Mouse (Mus musculus): ENCODE data around the gene Wwox. TPM values are rescaled to one million over a fixed set of nuclear protein-coding genes. Genes with fewer than 3 reads are reported as not detected.

Gene Wwox
- polyA plus RNA-seq, 1 experiment from 2014 or later: 11.6 TPM

DNA sequence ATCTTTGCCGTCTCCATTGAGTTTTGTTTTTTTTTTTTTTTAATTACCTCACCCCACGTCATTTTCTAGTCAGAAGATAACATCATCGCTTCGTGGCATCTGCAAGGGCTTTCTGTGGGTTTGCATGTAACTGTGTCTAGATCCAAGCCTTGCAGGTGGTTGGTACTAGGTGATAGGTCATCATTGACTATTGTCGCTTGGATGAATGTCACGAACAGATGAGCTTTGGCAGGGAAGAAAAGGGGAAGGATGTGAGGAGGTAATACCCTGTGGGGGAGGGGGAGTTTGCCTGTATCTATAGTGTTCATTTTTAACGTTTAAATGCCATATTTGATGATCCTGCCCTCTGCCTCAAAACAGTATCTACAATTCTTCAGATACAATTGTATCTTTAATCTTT is 223.6 kb downstream of the Wwox start:
- Histone ChIP-seq H3K9me3 (ENCODE audit: low read length) (no peaks in the 10 kb centered on the region), H3K4me3 (ENCODE audit: low read depth, low read length) (no peak overlapping the region), H3K9ac (replicated peaks; ENCODE audit: low read depth) (no peak overlapping the region), H3K36me3 (ENCODE audit: insufficient read depth, low read length) (no peaks in the 10 kb centered on the region), H3K4me1 (ENCODE audit: insufficient read depth, low read depth, low read length) (no peaks in the 10 kb centered on the region), H3K4me2 (replicated peaks; ENCODE audit: low read depth, low read length) (no peak overlapping the region), H3K27me3 (replicated peaks; ENCODE audit: insufficient read depth, low read length) (no peaks in the 10 kb centered on the region), H3K27ac (ENCODE audit: low read length) (no peak overlapping the region)
- no peak for TF ChIP-seq EP300 (IDR thresholded peaks at IDR 0.05)
- TF ChIP-seq CTCF (IDR thresholded peaks at IDR 0.05): no peak
- ATAC-seq (no peak), DNase-seq (ENCODE audit: low spot score) (no peak)
- WGBS: 79% methylated on average over 7 of the region's 7 CpGs

DNA sequence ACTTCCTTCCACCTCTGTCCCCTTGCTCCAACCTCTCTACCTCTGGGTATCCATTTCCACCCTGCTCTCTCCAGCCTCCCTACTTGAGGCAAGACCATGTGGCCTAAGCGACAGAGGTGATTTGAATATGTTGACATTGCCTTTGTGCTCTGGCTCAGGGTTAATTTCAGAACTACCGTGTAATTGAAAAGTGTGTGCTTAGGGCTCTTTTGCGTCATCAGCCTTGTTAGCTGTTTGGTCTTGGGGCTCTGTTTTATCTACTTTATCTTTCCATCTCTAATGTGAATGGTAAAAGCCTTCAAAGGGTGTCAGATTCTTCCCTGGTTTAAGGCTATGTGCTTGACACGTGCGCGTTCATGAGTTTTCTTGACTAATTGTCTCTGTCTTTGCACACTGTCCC is 226.1 kb downstream of the Wwox start:
- Histone ChIP-seq H3K4me2 (replicated peaks; ENCODE audit: low read depth, low read length) (no peak overlapping the region), H3K4me1 (ENCODE audit: insufficient read depth, low read depth, low read length) (no peaks in the 10 kb centered on the region), H3K9me3 (ENCODE audit: low read length) (no peaks in the 10 kb centered on the region), H3K36me3 (ENCODE audit: insufficient read depth, low read length) (no peaks in the 10 kb centered on the region), H3K27ac (ENCODE audit: low read length) (no peak overlapping the region), H3K27me3 (replicated peaks; ENCODE audit: insufficient read depth, low read length) (no peaks in the 10 kb centered on the region), H3K4me3 (ENCODE audit: low read depth, low read length) (no peak overlapping the region), H3K9ac (replicated peaks; ENCODE audit: low read depth) (no peak overlapping the region)
- DNase-seq (ENCODE audit: low spot score) (peak; percentile 29), ATAC-seq (peak; percentile 26; the same call in 1 of the 2 replicates)
- 55% methylated on average over 6 of the region's 6 CpGs for WGBS
- TF ChIP-seq CTCF (IDR thresholded peaks at IDR 0.05) (no peak), EP300 (IDR thresholded peaks at IDR 0.05) (no peak)

GRCm38 (mm10) chr8:114670801-114671200 is 231.3 kb downstream of the Wwox start:
- no peak overlapping the region for H3K9ac ChIP-seq (replicated peaks; ENCODE audit: low read depth)
- no peaks in the 10 kb centered on the region for H3K36me3 ChIP-seq (ENCODE audit: insufficient read depth, low read length)
- 62% methylated on average over 6 of the region's 6 CpGs for WGBS
- H3K27me3 ChIP-seq (replicated peaks; ENCODE audit: insufficient read depth, low read length): no peaks in the 10 kb centered on the region
- H3K4me2 ChIP-seq (replicated peaks; ENCODE audit: low read depth, low read length): no peak overlapping the region
- no peak overlapping the region for H3K4me3 ChIP-seq (ENCODE audit: low read depth, low read length)
- H3K27ac ChIP-seq (ENCODE audit: low read length): no peak overlapping the region
- DNase-seq (ENCODE audit: low spot score) (no peak), ATAC-seq (no peak)
- no peaks in the 10 kb centered on the region for H3K9me3 ChIP-seq (ENCODE audit: low read length)
- no peaks in the 10 kb centered on the region for H3K4me1 ChIP-seq (ENCODE audit: insufficient read depth, low read depth, low read length)
- no peak for TF ChIP-seq EP300 (IDR thresholded peaks at IDR 0.05)
- TF ChIP-seq CTCF (IDR thresholded peaks at IDR 0.05): no peak

DNA sequence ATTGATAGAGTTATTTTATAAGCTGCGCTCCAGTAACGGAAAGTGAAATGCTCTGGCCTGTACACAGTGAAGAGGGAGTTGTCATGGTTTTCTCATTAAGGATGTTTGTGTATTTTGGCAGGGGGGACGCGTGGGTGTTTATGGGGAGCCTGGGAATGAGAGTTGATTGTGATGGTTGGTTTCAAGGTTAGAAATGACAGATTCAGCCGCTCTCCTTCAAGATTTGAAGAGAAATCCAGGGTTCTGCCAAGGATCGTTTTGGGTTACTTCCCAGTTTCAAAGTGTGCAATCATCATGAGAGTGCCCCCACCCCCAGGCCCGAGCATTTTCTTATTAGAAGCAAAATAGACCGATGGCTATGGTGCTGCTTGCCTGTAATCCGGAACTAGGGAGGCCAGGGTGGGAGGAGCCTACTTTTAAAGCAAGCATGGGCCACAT is 231.8 kb downstream of the Wwox start:
- Histone ChIP-seq H3K4me1 (ENCODE audit: insufficient read depth, low read depth, low read length) (no peaks in the 10 kb centered on the region), H3K9me3 (ENCODE audit: low read length) (no peaks in the 10 kb centered on the region), H3K27me3 (replicated peaks; ENCODE audit: insufficient read depth, low read length) (no peaks in the 10 kb centered on the region), H3K36me3 (ENCODE audit: insufficient read depth, low read length) (no peaks in the 10 kb centered on the region), H3K27ac (ENCODE audit: low read length) (no peak overlapping the region), H3K4me3 (ENCODE audit: low read depth, low read length) (no peak overlapping the region), H3K9ac (replicated peaks; ENCODE audit: low read depth) (no peak overlapping the region), H3K4me2 (replicated peaks; ENCODE audit: low read depth, low read length) (no peak overlapping the region)
- ATAC-seq (peak; percentile 72), DNase-seq (ENCODE audit: low spot score) (peak; percentile 81)
- WGBS: 58% methylated on average over 9 of the region's 9 CpGs
- TF ChIP-seq CTCF (IDR thresholded peaks at IDR 0.05): no peak

GRCm38 (mm10) chr8:114673416-114673815 is 234.0 kb downstream of the Wwox start:
- Histone ChIP-seq H3K36me3 (ENCODE audit: insufficient read depth, low read length) (no peaks in the 10 kb centered on the region), H3K27me3 (replicated peaks; ENCODE audit: insufficient read depth, low read length) (no peaks in the 10 kb centered on the region), H3K4me3 (ENCODE audit: low read depth, low read length) (no peak overlapping the region), H3K4me1 (ENCODE audit: insufficient read depth, low read depth, low read length) (no peaks in the 10 kb centered on the region), H3K9ac (replicated peaks; ENCODE audit: low read depth) (no peak overlapping the region), H3K9me3 (ENCODE audit: low read length) (no peaks in the 10 kb centered on the region), H3K4me2 (replicated peaks; ENCODE audit: low read depth, low read length) (no peak overlapping the region), H3K27ac (ENCODE audit: low read length) (no peak overlapping the region)
- ATAC-seq (no peak), DNase-seq (ENCODE audit: low spot score) (no peak)
- 92% methylated on average over 3 of the region's 3 CpGs for WGBS
- TF ChIP-seq CTCF (IDR thresholded peaks at IDR 0.05) (no peak), EP300 (IDR thresholded peaks at IDR 0.05) (no peak)

- Histone ChIP-seq H3K9ac (replicated peaks; ENCODE audit: low read depth) (no peak overlapping the region), H3K9me3 (ENCODE audit: low read length) (no peaks in the 10 kb centered on the region), H3K27me3 (replicated peaks; ENCODE audit: insufficient read depth, low read length) (no peaks in the 10 kb centered on the region), H3K4me3 (ENCODE audit: low read depth, low read length) (no peak overlapping the region), H3K4me2 (replicated peaks; ENCODE audit: low read depth, low read length) (no peak overlapping the region), H3K36me3 (ENCODE audit: insufficient read depth, low read length) (no peaks in the 10 kb centered on the region), H3K4me1 (ENCODE audit: insufficient read depth, low read depth, low read length) (no peaks in the 10 kb centered on the region), H3K27ac (ENCODE audit: low read length) (no peak overlapping the region)
- ATAC-seq (no peak), DNase-seq (ENCODE audit: low spot score) (no peak)
- WGBS: 88% methylated on average over 7 of the region's 7 CpGs
- no peak for TF ChIP-seq EP300 (IDR thresholded peaks at IDR 0.05)
- TF ChIP-seq CTCF (IDR thresholded peaks at IDR 0.05): no peak
These were observed 235.7 kb downstream of the Wwox start for GRCm38 (mm10) chr8:114675151-114675550.

GRCm38 (mm10) chr8:114676918-114677317 is 237.5 kb downstream of the Wwox start:
- H3K4me2 ChIP-seq (replicated peaks; ENCODE audit: low read depth, low read length): no peak overlapping the region
- H3K27ac ChIP-seq (ENCODE audit: low read length): no peak overlapping the region
- DNase-seq (ENCODE audit: low spot score) (no peak), ATAC-seq (no peak)
- WGBS: 76% methylated on average over 2 of the region's 2 CpGs
- TF ChIP-seq CTCF (IDR thresholded peaks at IDR 0.05) (no peak), EP300 (IDR thresholded peaks at IDR 0.05) (no peak)
- H3K27me3 ChIP-seq (replicated peaks; ENCODE audit: insufficient read depth, low read length): no peaks in the 10 kb centered on the region
- no peak overlapping the region for H3K9ac ChIP-seq (replicated peaks; ENCODE audit: low read depth)
- no peaks in the 10 kb centered on the region for H3K36me3 ChIP-seq (ENCODE audit: insufficient read depth, low read length)
- H3K9me3 ChIP-seq (ENCODE audit: low read length): no peaks in the 10 kb centered on the region
- no peak overlapping the region for H3K4me3 ChIP-seq (ENCODE audit: low read depth, low read length)
- H3K4me1 ChIP-seq (ENCODE audit: insufficient read depth, low read depth, low read length): peaks cover 4% of the 10 kb centered on the region; the same call in 1 of the 2 replicates

Measured in lung, postnatal 0 days (tissue).